Mouse (Mus musculus): ENCODE measurements around the gene Tpgs1. TPM values are rescaled to one million over a fixed set of nuclear protein-coding genes. Genes with fewer than 3 reads are reported as not detected.

Gene Tpgs1
- 29.1 and 33.7 TPM in 2 replicates for polyA plus RNA-seq (2012; rRNA removed)

GRCm38 (mm10) chr10:79668771-79669575 lies at the start of gene Tpgs1:
TSS of gene Tpgs1 (plus strand) at chr10:79669369.
- DNase-seq (ENCODE audit: low spot score), result peak; percentile 76

DNA sequence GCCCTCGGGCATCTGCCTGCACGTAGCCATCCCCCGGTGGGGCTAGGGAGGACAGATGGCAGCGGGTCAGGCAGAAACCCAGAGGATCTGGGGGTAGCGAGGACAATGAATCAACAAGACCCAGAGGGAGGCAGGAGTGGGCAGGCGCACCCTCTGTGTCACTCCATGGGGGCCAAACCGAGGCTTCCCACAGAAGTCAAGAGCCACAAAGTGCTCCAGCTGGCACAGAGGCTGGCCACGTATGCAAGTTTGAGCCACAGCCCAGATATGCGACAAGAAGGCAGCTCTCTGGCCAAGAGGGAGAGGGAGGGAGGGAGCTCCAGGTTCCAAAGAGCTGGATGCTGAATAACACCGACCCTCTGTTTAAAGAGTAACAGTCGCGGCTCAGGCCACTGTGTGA lies 45.2 kb upstream of the Tpgs1 start:
- DNase-seq (ENCODE audit: low spot score), result no peak

GRCm38 (mm10) chr10:79625398-79625797 lies 43.8 kb upstream of the Tpgs1 start:
- no peak for DNase-seq (ENCODE audit: low spot score)

- no peak for DNase-seq (ENCODE audit: low spot score)
These were observed 43.0 kb upstream of the Tpgs1 start for GRCm38 (mm10) chr10:79626156-79626555.

DNA sequence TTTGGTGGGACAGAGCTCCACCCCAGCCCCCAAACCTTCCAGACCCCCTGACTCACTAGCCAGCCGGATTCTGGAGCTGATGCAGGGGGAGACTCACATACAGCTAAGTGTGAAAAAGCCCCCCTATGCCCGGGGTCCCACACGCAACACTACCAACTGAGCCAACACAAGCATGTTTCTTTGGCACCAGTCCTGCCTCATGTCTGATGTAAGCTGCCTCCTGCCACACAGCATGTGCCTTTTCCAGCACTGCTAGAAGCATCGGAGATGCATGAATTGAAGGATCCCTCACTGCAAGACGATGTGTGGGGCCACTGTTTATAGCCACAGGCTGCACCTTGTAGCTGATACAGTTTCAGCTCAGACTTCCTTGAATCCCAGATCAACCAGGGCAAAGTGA lies 40.8 kb upstream of the Tpgs1 start:
- no peak for DNase-seq (ENCODE audit: low spot score)

DNA sequence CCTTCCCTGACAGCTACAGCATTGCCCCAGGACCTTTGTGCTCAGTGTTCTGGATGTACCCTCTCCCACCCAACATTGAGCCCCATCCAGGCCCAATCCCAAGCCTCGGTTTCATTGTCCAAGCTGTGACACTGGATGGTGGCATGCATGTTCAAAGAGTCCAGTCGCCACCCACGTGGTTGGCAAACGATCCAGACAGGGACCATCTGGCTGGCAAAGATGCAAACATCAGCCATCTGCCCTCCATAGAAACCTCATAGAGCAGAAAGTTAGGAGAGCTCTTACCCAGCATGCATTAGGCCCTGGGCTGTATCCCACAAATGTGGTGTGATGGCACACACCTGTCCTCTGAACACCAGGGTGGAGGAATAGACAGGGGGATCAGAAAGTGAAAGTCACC lies 37.7 kb upstream of the Tpgs1 start:
- no peak for DNase-seq (ENCODE audit: low spot score)

GRCm38 (mm10) chr10:79633006-79633777 lies 36.0 kb upstream of the Tpgs1 start:
- no peak for DNase-seq (ENCODE audit: low spot score)

DNA sequence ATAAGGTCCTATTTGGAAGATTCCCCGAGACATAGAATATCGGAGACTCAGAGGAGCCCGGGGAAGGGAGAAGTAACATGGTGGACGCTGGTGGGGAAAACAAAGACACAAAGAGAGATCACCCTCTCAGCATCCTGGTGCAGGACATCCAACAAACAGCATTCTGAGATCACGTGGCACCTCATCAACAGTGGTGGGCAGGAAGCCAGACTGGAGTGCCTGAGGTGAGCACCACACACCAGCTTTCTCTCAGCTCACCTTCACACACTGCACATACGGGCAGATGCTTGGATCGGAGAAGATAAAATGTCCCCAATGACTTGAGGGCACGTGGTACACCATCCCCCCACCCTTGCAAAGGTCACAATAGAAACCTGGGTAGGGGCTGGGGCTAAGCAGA lies 32.9 kb upstream of the Tpgs1 start:
- DNase-seq (ENCODE audit: low spot score), result no peak

DNA sequence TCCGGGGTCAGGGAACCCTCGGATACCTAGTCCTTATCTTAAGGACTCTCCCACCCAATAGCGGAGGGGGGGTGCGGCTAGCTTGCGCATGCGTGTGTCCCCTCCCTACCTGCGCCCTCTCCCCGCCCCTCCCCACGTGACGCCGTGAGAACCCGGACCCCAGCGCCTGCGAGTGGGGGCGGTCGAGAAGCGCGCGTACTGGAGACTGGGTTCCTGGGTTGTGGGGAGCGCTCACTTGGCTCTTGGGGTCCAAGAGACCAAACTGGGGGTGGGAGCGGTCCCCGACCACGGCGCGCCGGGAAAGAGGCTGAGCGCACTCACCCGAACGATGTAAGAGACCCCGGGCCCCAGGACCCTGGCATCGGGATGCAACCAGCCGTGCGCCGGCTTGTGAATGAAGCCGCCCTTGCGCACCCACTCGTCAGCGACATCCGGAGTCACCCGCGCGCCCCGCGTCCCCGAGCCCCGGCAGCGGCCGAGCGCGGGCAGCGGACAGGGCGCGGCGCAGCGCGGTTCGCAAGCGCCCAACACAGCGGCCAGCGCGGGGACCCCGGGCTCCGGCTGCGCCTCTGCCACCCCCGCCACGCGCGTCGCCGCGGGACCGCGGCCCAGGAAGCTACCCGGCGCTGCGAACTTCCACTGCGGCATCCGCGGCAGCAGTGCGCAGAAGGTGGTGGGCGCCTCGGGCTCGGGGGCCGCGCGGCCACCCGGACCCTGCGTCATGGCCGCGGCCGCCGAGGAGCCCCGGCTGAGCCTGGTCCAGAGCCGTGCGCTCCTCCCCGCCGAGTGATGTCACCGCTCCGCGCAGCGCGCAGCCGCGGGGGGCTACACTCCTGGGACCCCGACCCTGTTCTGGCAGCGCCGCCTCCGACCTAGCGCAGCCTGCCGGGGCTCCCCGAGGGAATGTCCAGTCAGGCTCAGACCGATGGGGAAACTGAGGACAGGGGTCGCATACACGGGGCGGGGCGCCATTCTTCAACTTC lies 31.8 kb upstream of the Tpgs1 start, which contains the start of gene Shc2:
Gene Shc2 (minus strand): TSS at position 791 of the 983 bp plus-strand sequence.
- no peak for DNase-seq (ENCODE audit: low spot score)

DNA sequence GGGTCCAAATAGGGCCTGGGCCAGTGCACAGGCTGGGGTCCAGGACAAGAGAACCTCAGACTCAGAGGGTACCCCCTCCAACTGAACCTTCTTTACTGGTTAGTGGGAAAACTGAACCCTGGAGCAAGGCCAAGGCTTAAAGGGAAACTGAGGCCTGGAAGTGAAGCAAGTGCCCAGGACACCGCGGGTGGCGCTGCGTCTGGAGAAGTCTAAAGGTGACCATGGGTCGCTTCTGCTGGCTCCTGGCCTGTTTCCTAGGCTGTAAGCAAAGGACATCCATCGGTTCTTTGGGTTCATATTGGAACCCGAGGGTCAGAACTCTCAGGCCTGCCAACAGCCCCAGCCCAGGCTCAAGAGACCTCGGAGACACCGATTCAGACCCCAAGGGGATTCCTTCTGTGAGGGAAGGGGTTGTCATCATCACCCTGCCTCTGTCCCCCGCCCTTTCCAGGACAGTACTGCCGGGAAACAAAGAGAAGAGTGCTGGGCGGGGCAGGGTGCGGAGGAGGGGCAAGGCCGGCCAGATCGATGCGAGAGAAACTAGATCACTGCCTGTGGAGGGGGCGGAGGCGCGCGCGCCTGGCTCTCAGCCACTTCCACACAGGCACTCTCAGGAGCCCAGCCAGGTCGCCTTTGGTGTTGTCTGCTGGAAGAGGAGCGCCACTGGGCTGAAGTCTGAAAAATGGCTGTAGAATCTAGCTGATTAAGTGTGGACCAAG lies 30.5 kb upstream of the Tpgs1 start:
- DNase-seq (ENCODE audit: low spot score), result no peak

DNA sequence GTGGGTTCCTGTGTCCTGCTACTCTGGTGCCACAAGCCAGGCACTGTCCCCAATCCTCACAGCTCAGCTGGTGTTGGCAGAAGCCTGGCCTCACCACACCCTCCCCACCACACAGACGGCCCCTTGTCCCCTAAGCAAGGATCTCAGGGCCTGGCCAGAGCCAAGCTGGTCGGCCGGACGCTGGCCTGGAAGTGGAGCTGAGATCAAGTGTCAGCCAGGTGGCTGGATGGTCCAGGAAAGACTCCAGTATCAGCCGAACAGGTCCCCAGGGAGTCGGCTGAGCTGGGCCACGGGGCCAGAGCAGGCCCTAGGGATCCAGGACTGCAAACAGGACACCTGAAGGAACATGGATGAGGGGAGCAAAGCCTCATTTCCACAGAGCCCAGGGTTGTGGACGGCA lies 23.5 kb upstream of the Tpgs1 start, which contains the start of gene Odf3l2:
Gene Odf3l2 (minus strand): TSS at position 28 of the 400 bp plus-strand sequence.
- DNase-seq (ENCODE audit: low spot score), result no peak

DNA sequence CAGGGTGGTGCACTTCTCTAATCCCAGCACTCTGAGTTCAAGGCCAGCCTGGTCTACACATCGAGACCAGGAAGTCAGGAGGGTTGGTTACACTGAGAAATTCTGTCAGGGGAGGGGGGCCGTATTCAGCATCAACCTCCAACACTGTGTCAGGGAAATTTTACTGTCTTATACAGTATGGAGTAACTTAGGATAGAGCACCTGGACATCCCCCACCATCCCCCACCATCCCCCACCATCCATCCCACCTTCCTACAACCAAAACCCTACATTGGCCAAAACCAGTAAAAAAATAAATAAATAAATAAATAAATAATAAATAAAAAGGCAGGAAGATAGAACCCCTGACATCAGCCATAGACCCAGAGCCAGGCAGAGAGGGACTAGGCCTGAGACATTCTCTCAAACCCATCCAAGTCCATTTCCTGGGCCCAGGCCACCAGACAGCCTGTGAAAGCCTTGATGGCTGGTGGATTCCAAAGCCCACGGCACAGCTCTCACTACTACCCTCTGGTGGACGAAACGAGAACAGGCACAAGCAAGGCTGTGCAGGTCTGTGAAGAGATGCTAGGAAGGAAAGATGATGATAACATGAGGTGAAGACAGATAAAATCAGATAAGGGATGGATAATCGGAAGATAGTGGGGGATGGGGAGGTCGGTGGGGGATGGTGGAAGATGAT lies 20.0 kb upstream of the Tpgs1 start:
- DNase-seq (ENCODE audit: low spot score), result no peak

- no peak for DNase-seq (ENCODE audit: low spot score)
These were observed 16.4 kb upstream of the Tpgs1 start for GRCm38 (mm10) chr10:79652789-79653188.

GRCm38 (mm10) chr10:79654946-79655395 lies 14.2 kb upstream of the Tpgs1 start:
- no peak for DNase-seq (ENCODE audit: low spot score)

DNA sequence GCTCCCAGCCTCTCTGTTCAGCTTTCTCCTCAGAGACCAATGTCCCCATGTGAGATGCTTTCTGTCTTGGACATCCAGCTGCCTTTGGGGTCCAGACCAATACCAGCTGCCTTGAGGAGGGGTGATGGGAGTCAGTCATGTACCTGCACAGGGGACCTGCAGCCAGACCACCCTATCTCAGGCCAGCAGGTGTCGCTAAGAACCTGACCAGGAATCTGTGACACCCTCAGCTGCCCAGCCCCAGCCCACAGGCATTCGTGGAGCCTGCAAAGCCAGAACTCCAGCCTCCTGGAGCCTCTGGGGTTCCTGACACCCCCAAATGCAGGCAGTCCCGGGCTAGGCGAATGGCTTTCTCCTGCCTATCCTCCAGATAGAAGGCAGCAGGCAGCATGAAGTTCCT lies 10.3 kb upstream of the Tpgs1 start:
- no peak for DNase-seq (ENCODE audit: low spot score)

- no peak for DNase-seq (ENCODE audit: low spot score)
These were observed 8.9 kb upstream of the Tpgs1 start for GRCm38 (mm10) chr10:79660298-79660697.

DNA sequence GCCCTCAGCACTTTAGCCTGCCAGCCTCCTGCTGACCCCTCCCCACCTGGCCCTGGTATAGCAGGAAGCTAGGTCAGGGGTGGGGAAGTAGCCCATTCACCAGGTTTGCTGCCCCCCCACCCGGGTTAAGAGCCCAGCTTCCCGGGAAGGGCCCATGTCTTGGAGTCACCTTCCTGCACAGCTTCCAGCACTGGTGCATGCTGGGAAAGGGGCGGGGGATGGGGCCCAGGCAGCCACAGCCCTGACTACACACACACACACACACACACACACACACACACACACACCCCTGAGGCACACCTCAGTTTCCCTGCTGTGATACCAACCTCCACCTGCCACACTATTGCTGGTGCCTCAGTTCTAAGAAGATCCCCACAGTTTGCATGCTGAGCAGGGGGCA lies 7.3 kb upstream of the Tpgs1 start:
- DNase-seq (ENCODE audit: low spot score), result no peak

DNA sequence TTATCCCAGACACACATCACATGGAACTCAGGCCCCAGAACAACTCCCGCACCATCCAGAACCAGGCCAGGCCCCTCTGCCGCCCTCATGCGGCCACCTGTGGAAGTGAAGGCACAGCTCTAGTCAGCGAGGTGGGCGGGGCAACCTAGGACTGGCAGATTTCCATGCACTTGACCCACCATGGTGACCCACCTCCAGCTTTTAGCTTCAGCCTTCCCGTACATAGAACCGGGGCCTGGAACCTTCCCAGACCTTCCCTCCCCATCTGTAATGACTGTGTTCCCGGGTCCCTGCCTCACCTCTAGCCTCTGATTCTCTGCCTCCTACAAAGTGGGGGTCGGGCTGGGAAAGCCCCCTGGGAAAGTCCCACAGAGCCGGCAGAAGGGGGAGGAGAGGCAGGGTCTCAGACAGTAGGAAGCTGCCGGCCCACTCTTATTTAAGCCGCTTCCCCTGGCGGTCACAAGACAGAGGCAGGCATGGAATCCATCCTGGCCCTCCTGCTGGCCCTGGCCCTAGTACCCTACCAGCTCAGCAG lies 5.0 kb upstream of the Tpgs1 start, which contains the start of gene Madcam1:
Gene Madcam1 (plus strand): TSS at position 429 of the 535 bp plus-strand sequence.
- DNase-seq (ENCODE audit: low spot score), result no peak

DNA sequence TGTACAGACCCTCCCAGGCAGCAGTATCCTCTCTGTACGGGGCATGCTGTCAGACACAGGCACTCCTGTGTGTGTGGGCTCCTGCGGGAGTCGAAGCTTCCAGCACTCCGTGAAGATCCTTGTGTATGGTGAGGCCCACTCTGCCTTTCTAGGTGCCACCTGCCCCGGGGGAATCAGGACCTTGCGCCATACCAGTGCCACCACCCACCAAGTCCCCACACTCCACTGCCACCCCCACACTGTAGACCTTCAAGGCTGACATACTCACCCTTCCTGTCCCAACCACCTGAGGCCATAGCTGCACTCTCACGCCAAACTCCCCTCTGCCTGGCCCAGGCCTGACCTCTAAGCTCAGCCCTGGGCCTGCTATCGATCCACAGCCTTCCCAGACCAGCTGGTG lies 4.1 kb upstream of the Tpgs1 start:
- no peak for DNase-seq (ENCODE audit: low spot score)

DNA sequence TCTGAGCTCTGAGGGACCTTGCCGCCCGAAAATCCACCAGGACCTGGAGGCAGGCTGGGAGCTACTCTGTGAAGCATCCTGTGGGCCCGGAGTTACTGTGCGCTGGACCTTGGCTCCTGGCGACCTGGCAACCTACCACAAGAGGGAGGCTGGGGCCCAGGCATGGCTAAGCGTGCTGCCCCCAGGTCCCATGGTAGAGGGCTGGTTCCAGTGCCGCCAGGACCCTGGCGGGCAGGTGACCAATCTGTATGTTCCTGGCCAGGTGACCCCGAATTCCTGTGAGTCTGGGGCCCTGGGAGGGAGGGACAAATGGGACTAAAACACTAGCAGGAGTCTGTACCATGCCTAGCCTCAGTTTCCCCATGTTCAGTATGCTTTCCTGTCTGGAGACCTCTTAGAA lies 2.7 kb upstream of the Tpgs1 start:
- DNase-seq (ENCODE audit: low spot score), result no peak

Measured in urinary bladder, adult 2 months (tissue).